Mouse (Mus musculus) C2C12 (cell line): ENCODE measurements around the gene Tpcn1. TPM values are rescaled to one million over a fixed set of nuclear protein-coding genes. Genes with fewer than 3 reads are reported as not detected.

Source experiments
- H3K27me3 ChIP-seq: one replicate; pipeline ENCODE4 v1.6.1; 2011; ENCODE audit not compliant: control insufficient read depth, insufficient read depth, insufficient read length
- H3K36me3 ChIP-seq: one replicate; pipeline ENCODE4 v1.6.1; 2011; ENCODE audit not compliant: control insufficient read depth, insufficient read depth
- H3K4me3 ChIP-seq: one replicate; pipeline ENCODE4 v1.5.1; 2011; ENCODE audit warnings: mild to moderate bottlenecking, control low read depth; ENCODE audit not compliant: poor library complexity, insufficient read depth, severe bottlenecking
- H3K79me2 ChIP-seq: one replicate; pipeline ENCODE4 v1.6.1; 2011; ENCODE audit not compliant: control insufficient read depth, insufficient read depth
- H3K79me3 ChIP-seq: one replicate; pipeline ENCODE4 v1.6.1; 2011; ENCODE audit warnings: low read depth, control low read depth
- H3ac ChIP-seq: one replicate; pipeline ENCODE3; 2011; ENCODE audit warnings: low read depth; ENCODE audit not compliant: control insufficient read depth, insufficient read length
- CEBPB ChIP-seq: IDR thresholded peaks from one replicate; pipeline ENCODE4 v1.6.1; 2011; ENCODE audit warnings: low read depth, mild to moderate bottlenecking, control low read depth, moderate library complexity
- CTCF ChIP-seq: IDR thresholded peaks from one replicate; pipeline ENCODE4 v1.5.1; 2011; ENCODE audit not compliant: control insufficient read depth, insufficient read depth, insufficient read length
- FOSL1 ChIP-seq: IDR thresholded peaks from one replicate; pipeline ENCODE4 v1.8.0; 2011; ENCODE audit warnings: mild to moderate bottlenecking, low read length; ENCODE audit not compliant: poor library complexity, insufficient read depth, severe bottlenecking
- MAX ChIP-seq: IDR thresholded peaks from one replicate; pipeline ENCODE4 v1.6.1; 2011; ENCODE audit warnings: mild to moderate bottlenecking, control low read depth
- MYOD1 ChIP-seq: IDR thresholded peaks from one replicate; pipeline ENCODE4 v1.6.1; 2011; ENCODE audit warnings: low read depth; ENCODE audit not compliant: control insufficient read depth, insufficient read length
- MYOG ChIP-seq: IDR thresholded peaks from one replicate; pipeline ENCODE4 v1.6.1; 2011; ENCODE audit not compliant: control insufficient read depth, insufficient read length; ENCODE audit errors: extremely low read depth
- USF1 ChIP-seq: IDR thresholded peaks from one replicate; pipeline ENCODE4 v1.6.1; 2011; ENCODE audit warnings: low read depth, mild to moderate bottlenecking, control low read depth, moderate library complexity
- polyA plus RNA-seq: library from polyadenylated mRNA; unstranded; fragments of >200 nt; fragmentation: generic; extraction: Trizol; gene quantifications from one replicate; pipeline ENCODE4 v1.2.1, GENCODE M21; 2012; ENCODE audit warnings: missing spikeins

Gene Tpcn1
- polyA plus RNA-seq, 1 experiment, result 34.6 TPM

DNA sequence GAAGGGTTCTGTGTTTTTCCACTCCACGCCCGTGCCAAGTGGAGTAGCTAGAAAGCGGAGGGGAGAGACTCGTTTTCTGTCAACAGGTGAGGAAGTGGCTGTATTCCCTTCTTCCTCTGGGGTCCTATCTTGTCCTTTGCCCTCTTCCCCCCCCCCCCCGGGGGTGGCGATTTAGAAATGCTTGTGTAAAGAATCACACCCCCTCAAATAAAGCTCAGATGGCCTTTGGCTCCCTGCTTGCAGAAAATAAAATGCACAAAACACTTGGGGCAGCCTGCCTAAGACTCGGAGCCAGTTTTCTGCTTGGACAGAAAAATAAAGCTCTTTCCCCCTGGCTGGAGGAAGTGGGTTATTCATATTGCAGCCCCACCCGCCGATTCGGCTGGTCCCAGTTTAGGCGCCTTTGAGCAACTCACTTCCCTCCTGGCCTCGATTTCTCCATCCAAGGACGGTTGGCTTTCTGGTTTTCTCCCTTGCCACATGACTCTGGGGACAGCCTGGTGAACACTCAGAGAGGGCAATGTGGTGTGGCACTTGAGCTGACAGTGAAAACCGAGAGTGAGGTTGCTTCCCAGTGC, 76.7 kb downstream of the Tpcn1 start:
- Histone ChIP-seq H3K79me2 (peaks cover 5% of the 10 kb centered on the region), H3ac (no peak overlapping the region), H3K27me3 (no peaks in the 10 kb centered on the region), H3K4me3 (peak overlapping the region; percentile 34), H3K79me3 (peaks cover 3% of the 10 kb centered on the region), H3K36me3 (no peaks in the 10 kb centered on the region)
- TF ChIP-seq FOSL1 (no peak), USF1 (no peak), MYOG (no peak), MYOD1 (no peak), MAX (no peak), CEBPB (no peak), CTCF (no peak)

DNA sequence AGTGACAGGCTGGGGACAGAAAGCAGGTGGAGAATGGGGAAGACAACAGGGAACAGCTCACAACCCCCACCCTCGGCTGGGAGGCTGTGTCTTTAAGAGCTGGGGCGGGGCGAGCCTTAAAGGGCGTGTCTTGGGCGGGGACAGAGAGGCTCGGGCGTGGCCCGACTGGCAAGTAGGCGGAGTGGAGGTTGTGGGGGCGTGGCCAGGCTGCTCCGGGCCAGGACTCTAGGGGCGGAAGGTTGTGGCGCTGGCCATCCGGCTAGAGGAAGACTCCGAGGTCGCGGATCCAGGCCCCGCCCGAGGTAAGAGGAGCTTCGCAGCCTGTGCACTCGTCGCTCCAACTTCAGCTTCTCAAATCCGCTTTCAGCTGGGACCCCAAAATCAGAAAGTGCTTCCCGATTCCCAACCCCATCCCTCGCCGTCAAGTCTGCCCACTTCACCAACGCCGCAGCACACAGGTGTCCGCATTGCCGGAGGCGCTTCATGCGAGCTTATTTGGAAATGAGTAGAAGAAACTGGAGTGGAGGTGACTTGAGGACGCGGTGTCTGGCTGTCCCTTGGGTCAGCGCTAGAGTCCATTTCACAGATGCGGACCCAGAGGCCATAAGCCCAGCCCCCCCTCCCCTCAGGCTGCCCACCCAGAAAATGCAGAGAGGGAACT, 77.4 kb downstream of the Tpcn1 start, which contains the start of gene Slc8b1:
TSS of gene Slc8b1 (plus strand) at position 187 of the 661 bp plus-strand sequence.
- Histone ChIP-seq H3ac (peak within 1 kb of the TSS; percentile 41), H3K79me2 (peaks cover 5% of the 10 kb centered on the region), H3K79me3 (peaks cover under 1% of the 10 kb centered on the region), H3K4me3 (peak within 1 kb of the TSS; percentile 34), H3K36me3 (no peaks in the 10 kb centered on the region), H3K27me3 (no peaks in the 10 kb centered on the region)
- TF ChIP-seq MYOG, result no peak
- TF ChIP-seq FOSL1, result no peak
- no peak for TF ChIP-seq CTCF

DNA sequence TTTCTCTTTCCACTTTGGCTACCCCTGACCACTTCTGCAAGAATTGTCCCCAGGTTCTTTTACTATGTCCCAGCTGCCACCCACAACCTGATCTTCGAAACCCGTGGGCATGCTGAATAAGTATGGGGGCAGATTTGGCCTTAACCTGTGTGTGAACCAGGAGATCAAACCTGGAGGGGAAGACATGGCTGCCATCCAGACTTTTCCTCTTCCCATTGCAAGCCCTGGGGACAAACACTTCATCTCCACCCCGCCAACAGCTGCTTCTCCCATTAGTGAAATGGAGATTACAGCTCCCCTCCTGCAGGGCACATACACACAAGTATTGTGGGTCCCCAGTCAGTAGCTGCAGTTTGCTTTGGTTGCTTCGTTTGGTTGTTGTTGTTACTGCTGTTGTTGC, 81.2 kb downstream of the Tpcn1 start:
- Histone ChIP-seq H3K79me2 (peaks cover 9% of the 10 kb centered on the region), H3ac (no peak overlapping the region), H3K27me3 (no peaks in the 10 kb centered on the region), H3K4me3 (no peak overlapping the region), H3K79me3 (no peaks in the 10 kb centered on the region), H3K36me3 (no peaks in the 10 kb centered on the region)
- TF ChIP-seq MAX (no peak), USF1 (no peak), CTCF (no peak), MYOG (no peak), CEBPB (no peak), MYOD1 (no peak), FOSL1 (no peak)

GRCm38 (mm10) chr5:120506490-120506889, 82.0 kb downstream of the Tpcn1 start:
- H3K79me2 ChIP-seq, result peaks cover 17% of the 10 kb centered on the region
- no peak for TF ChIP-seq FOSL1
- no peak for TF ChIP-seq CEBPB
- TF ChIP-seq MYOG, result no peak
- TF ChIP-seq MAX, result no peak
- no peak for TF ChIP-seq CTCF
- TF ChIP-seq USF1, result no peak
- no peak for TF ChIP-seq MYOD1
- no peaks in the 10 kb centered on the region for H3K36me3 ChIP-seq
- peaks cover 3% of the 10 kb centered on the region for H3K79me3 ChIP-seq
- no peak overlapping the region for H3K4me3 ChIP-seq
- no peak overlapping the region for H3ac ChIP-seq
- no peaks in the 10 kb centered on the region for H3K27me3 ChIP-seq

- no peak overlapping the region for H3ac ChIP-seq
- peaks cover 24% of the 10 kb centered on the region for H3K79me2 ChIP-seq
- no peaks in the 10 kb centered on the region for H3K36me3 ChIP-seq
- no peaks in the 10 kb centered on the region for H3K27me3 ChIP-seq
- H3K79me3 ChIP-seq, result peaks cover 9% of the 10 kb centered on the region
- TF ChIP-seq CEBPB (no peak), FOSL1 (no peak), USF1 (no peak)
- no peak overlapping the region for H3K4me3 ChIP-seq
Observed at GRCm38 (mm10) chr5:120505781-120506180, 82.7 kb downstream of the Tpcn1 start.

GRCm38 (mm10) chr5:120505368-120505767, 83.1 kb downstream of the Tpcn1 start:
- Histone ChIP-seq H3K4me3 (no peak overlapping the region), H3K36me3 (no peaks in the 10 kb centered on the region), H3K27me3 (no peaks in the 10 kb centered on the region), H3K79me2 (peaks cover 25% of the 10 kb centered on the region), H3K79me3 (peaks cover 10% of the 10 kb centered on the region), H3ac (no peak overlapping the region)
- TF ChIP-seq MYOD1 (no peak), CEBPB (no peak), MYOG (no peak), MAX (no peak), CTCF (peak; percentile 94), USF1 (no peak), FOSL1 (no peak)
